Mouse (Mus musculus): ENCODE measurements around the gene Olfr1155. TPM values are rescaled to one million over a fixed set of nuclear protein-coding genes. Genes with fewer than 3 reads are reported as not detected.

The Olfr1155 gene
- total and polyA plus RNA-seq, 3 experiments = 0.33 TPM; not detected in 2

DNA sequence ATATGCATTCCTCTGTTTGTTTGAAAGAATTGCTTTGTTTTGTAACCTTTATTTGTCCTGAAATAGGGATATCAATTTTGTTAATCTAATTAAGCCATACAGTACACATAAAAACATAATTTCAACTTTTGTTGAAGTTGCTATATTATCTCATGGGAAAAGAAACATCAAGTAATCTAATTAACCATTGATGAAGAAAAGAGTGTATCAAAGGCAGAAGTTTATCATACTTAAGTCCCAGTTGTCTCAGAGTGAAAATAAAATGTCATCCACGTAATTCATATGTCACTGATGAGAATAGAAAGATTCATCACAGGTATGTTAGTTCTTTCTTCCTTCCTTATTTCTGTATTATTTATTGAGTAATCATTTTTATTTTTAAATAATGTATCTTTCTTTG, 50.3 kb downstream of the Olfr1155 start, which contains the start of gene Olfr1153:
Gene Olfr1153 (plus strand): TSS at position 301 of the 400 bp plus-strand sequence.
- Histone ChIP-seq H3K36me3 (replicated peaks) (no peaks in the 10 kb centered on the region), H3K4me1 (ENCODE audit: insufficient read depth, low read depth, low read length) (no peaks in the 10 kb centered on the region), H3K27me3 (ENCODE audit: insufficient read depth, low read length) (no peaks in the 10 kb centered on the region), H3K9me3 (replicated peaks) (0 out of 2 replicates have a peak, but pooled peaks cover 4% of the 10 kb centered on the region), H3K4me3 (ENCODE audit: low read depth, low read length) (no peak within 1 kb of the TSS)
- no peak for TF ChIP-seq TAL1 (conservative IDR thresholded peaks at IDR 0.05; ENCODE audit: low read depth, low read length)
- TF ChIP-seq GATA2 (IDR thresholded peaks at IDR 0.05; ENCODE audit: borderline replicate concordance, low read depth, low read length) = no peak
- no peak for TF ChIP-seq GATA1 (IDR thresholded peaks at IDR 0.05; ENCODE audit: borderline replicate concordance, low read length)
- TF ChIP-seq POLR2AphosphoS5 (IDR thresholded peaks at IDR 0.05; ENCODE audit: insufficient replicate concordance, low read depth, low read length) = no peak
- no peak for TF ChIP-seq CTCF (IDR thresholded peaks at IDR 0.05; ENCODE audit: low read depth, low read length)
- DNase-seq (ENCODE audit: low spot score) = no peak
- ATAC-seq (ENCODE audit: extremely low read depth, insufficient number of reproducible peaks, low FRiP score, poor library complexity, severe bottlenecking) = no peak

Other genes with a start within 250 kb of the Olfr1155 start
Only the 20 nearest of the 26 such genes appear.
- gene Olfr152, start 165.7 kb downstream of the Olfr1155 start, total RNA-seq (2014; fragmentation: Nextera tagmentation) = not detected in 2 replicates
- gene Olfr152, start 165.7 kb downstream of the Olfr1155 start, total RNA-seq (2017) = 0.16 TPM in 1 of 2 replicates, not detected in the other
- gene Olfr152, start 165.7 kb downstream of the Olfr1155 start, polyA plus RNA-seq (2012) = not detected in 2 replicates
- gene Olfr1143, start 144.5 kb downstream of the Olfr1155 start, total RNA-seq (2014; fragmentation: Nextera tagmentation) = not detected in 2 replicates
- 0.05 and 0.29 TPM in 2 replicates for gene Olfr1143, start 144.5 kb downstream of the Olfr1155 start, total RNA-seq (2017)
- gene Olfr1143, start 144.5 kb downstream of the Olfr1155 start, polyA plus RNA-seq (2012) = not detected in 2 replicates
- gene Olfr1145, start 135.3 kb downstream of the Olfr1155 start, total RNA-seq (2014; fragmentation: Nextera tagmentation) = not detected in 2 replicates
- gene Olfr1145, start 135.3 kb downstream of the Olfr1155 start, total RNA-seq (2017) = not detected in 2 replicates
- gene Olfr1145, start 135.3 kb downstream of the Olfr1155 start, polyA plus RNA-seq (2012) = not detected in 2 replicates
- not detected in 2 replicates for gene Olfr1148, start 114.6 kb downstream of the Olfr1155 start, total RNA-seq (2014; fragmentation: Nextera tagmentation)
- 0.11 TPM in 1 of 2 replicates, not detected in the other for gene Olfr1148, start 114.6 kb downstream of the Olfr1155 start, total RNA-seq (2017)
- gene Olfr1148, start 114.6 kb downstream of the Olfr1155 start, polyA plus RNA-seq (2012) = not detected in 2 replicates
- gene Olfr1150-ps1, start 101.1 kb downstream of the Olfr1155 start, total RNA-seq (2014; fragmentation: Nextera tagmentation) = not detected in 2 replicates
- 0.06 TPM in 1 of 2 replicates, not detected in the other for gene Olfr1150-ps1, start 101.1 kb downstream of the Olfr1155 start, total RNA-seq (2017)
- not detected in 2 replicates for gene Olfr1150-ps1, start 101.1 kb downstream of the Olfr1155 start, polyA plus RNA-seq (2012)
- gene Olfr1151, start 89.3 kb downstream of the Olfr1155 start, total RNA-seq (2014; fragmentation: Nextera tagmentation) = not detected in 2 replicates
- 0.38 TPM in 1 of 2 replicates, not detected in the other for gene Olfr1151, start 89.3 kb downstream of the Olfr1155 start, total RNA-seq (2017)
- gene Olfr1151, start 89.3 kb downstream of the Olfr1155 start, polyA plus RNA-seq (2012) = not detected in 2 replicates
- not detected in 2 replicates for gene Olfr1152, start 78.6 kb downstream of the Olfr1155 start, total RNA-seq (2014; fragmentation: Nextera tagmentation)
- 0.12 and 0.16 TPM in 2 replicates for gene Olfr1152, start 78.6 kb downstream of the Olfr1155 start, total RNA-seq (2017)
- not detected in 2 replicates for gene Olfr1152, start 78.6 kb downstream of the Olfr1155 start, polyA plus RNA-seq (2012)
- not detected in 2 replicates for gene Olfr1153, start 50.2 kb downstream of the Olfr1155 start, total RNA-seq (2014; fragmentation: Nextera tagmentation)
- gene Olfr1153, start 50.2 kb downstream of the Olfr1155 start, total RNA-seq (2017) = 0.12 and 0.27 TPM in 2 replicates
- not detected in 2 replicates for gene Olfr1153, start 50.2 kb downstream of the Olfr1155 start, polyA plus RNA-seq (2012)
- gene Olfr1154, start 40.0 kb downstream of the Olfr1155 start, total RNA-seq (2014; fragmentation: Nextera tagmentation) = not detected in 2 replicates
- not detected in 2 replicates for gene Olfr1154, start 40.0 kb downstream of the Olfr1155 start, total RNA-seq (2017)
- not detected in 2 replicates for gene Olfr1154, start 40.0 kb downstream of the Olfr1155 start, polyA plus RNA-seq (2012)
- gene Olfr1156, start 8.0 kb upstream of the Olfr1155 start, total RNA-seq (2014; fragmentation: Nextera tagmentation) = not detected in 2 replicates
- 0.16 and 0.29 TPM in 2 replicates for gene Olfr1156, start 8.0 kb upstream of the Olfr1155 start, total RNA-seq (2017)
- not detected in 2 replicates for gene Olfr1156, start 8.0 kb upstream of the Olfr1155 start, polyA plus RNA-seq (2012)
- gene Olfr1157, start 23.2 kb upstream of the Olfr1155 start, total RNA-seq (2014; fragmentation: Nextera tagmentation) = not detected in 2 replicates
- not detected in 2 replicates for gene Olfr1157, start 23.2 kb upstream of the Olfr1155 start, total RNA-seq (2017)
- not detected in 2 replicates for gene Olfr1157, start 23.2 kb upstream of the Olfr1155 start, polyA plus RNA-seq (2012)
- gene Olfr74, start 29.5 kb upstream of the Olfr1155 start, total RNA-seq (2014; fragmentation: Nextera tagmentation) = not detected in 2 replicates
- not detected in 2 replicates for gene Olfr74, start 29.5 kb upstream of the Olfr1155 start, total RNA-seq (2017)
- gene Olfr74, start 29.5 kb upstream of the Olfr1155 start, polyA plus RNA-seq (2012) = not detected in 2 replicates
- not detected in 2 replicates for gene Olfr1158, start 45.0 kb upstream of the Olfr1155 start, total RNA-seq (2014; fragmentation: Nextera tagmentation)
- gene Olfr1158, start 45.0 kb upstream of the Olfr1155 start, total RNA-seq (2017) = 0.29 TPM in 1 of 2 replicates, not detected in the other
- not detected in 2 replicates for gene Olfr1158, start 45.0 kb upstream of the Olfr1155 start, polyA plus RNA-seq (2012)
- gene Olfr1160, start 63.1 kb upstream of the Olfr1155 start, total RNA-seq (2014; fragmentation: Nextera tagmentation) = not detected in 2 replicates
- gene Olfr1160, start 63.1 kb upstream of the Olfr1155 start, total RNA-seq (2017) = 0.16 and 0.29 TPM in 2 replicates
- gene Olfr1160, start 63.1 kb upstream of the Olfr1155 start, polyA plus RNA-seq (2012) = not detected in 2 replicates
- gene Olfr1161, start 77.6 kb upstream of the Olfr1155 start, total RNA-seq (2014; fragmentation: Nextera tagmentation) = not detected in 2 replicates
- 0.23 TPM in 1 of 2 replicates, not detected in the other for gene Olfr1161, start 77.6 kb upstream of the Olfr1155 start, total RNA-seq (2017)
- gene Olfr1161, start 77.6 kb upstream of the Olfr1155 start, polyA plus RNA-seq (2012) = not detected in 2 replicates
- gene Olfr73, start 92.6 kb upstream of the Olfr1155 start, total RNA-seq (2014; fragmentation: Nextera tagmentation) = not detected in 2 replicates
- gene Olfr73, start 92.6 kb upstream of the Olfr1155 start, total RNA-seq (2017) = 0.38 TPM in 1 of 2 replicates, not detected in the other
- gene Olfr73, start 92.6 kb upstream of the Olfr1155 start, polyA plus RNA-seq (2012) = not detected in 2 replicates
- gene Olfr1162, start 106.0 kb upstream of the Olfr1155 start, total RNA-seq (2014; fragmentation: Nextera tagmentation) = not detected in 2 replicates
- gene Olfr1162, start 106.0 kb upstream of the Olfr1155 start, total RNA-seq (2017) = 0.06 TPM in 1 of 2 replicates, not detected in the other
- not detected in 2 replicates for gene Olfr1162, start 106.0 kb upstream of the Olfr1155 start, polyA plus RNA-seq (2012)
- gene Olfr1163, start 126.7 kb upstream of the Olfr1155 start, total RNA-seq (2014; fragmentation: Nextera tagmentation) = not detected in 2 replicates
- gene Olfr1163, start 126.7 kb upstream of the Olfr1155 start, total RNA-seq (2017) = 0.12 TPM in 1 of 2 replicates, not detected in the other
- not detected in 2 replicates for gene Olfr1163, start 126.7 kb upstream of the Olfr1155 start, polyA plus RNA-seq (2012)
- gene Olfr1164, start 148.8 kb upstream of the Olfr1155 start, total RNA-seq (2014; fragmentation: Nextera tagmentation) = not detected in 2 replicates
- not detected in 2 replicates for gene Olfr1164, start 148.8 kb upstream of the Olfr1155 start, total RNA-seq (2017)
- not detected in 2 replicates for gene Olfr1164, start 148.8 kb upstream of the Olfr1155 start, polyA plus RNA-seq (2012)
- not detected in 2 replicates for gene Olfr1166, start 183.1 kb upstream of the Olfr1155 start, total RNA-seq (2014; fragmentation: Nextera tagmentation)
- gene Olfr1166, start 183.1 kb upstream of the Olfr1155 start, total RNA-seq (2017) = 0.05 TPM in 1 of 2 replicates, not detected in the other
- not detected in 2 replicates for gene Olfr1166, start 183.1 kb upstream of the Olfr1155 start, polyA plus RNA-seq (2012)